8 mouse cellular contexts compared by ENCODE assay signal in genomic region chr10:128817033-128817432, GRCm38 (mm10). TPM values are rescaled to one million over a fixed set of nuclear protein-coding genes. Genes with fewer than 3 reads are reported as not detected.
DNase-seq lines count a peak whose midpoint lies in the region; ATAC-seq lines count a peak whose summit lies in the region.

TSS of gene Sarnp (plus strand) at chr10:128817333.

- no peaks in the 10 kb centered on the region for H3K9me3 ChIP-seq in forebrain, embryonic 13.5 days (replicated peaks)
- no peaks in the 10 kb centered on the region for H3K9me3 ChIP-seq in liver, embryonic 12.5 days (replicated peaks)

- H3K4me3 ChIP-seq in forebrain, embryonic 13.5 days, result no peak within 1 kb of the TSS
- no peak within 1 kb of the TSS for H3K4me3 ChIP-seq in liver, embryonic 12.5 days

- no peak for ATAC-seq in forebrain, embryonic 13.5 days
- ATAC-seq in hematopoietic stem cell, adult 5-6 weeks (replicated peaks in 1 of 2; ENCODE audit: insufficient read depth in 1 of 2, low FRiP score in 2 of 2, low TSS enrichment in 1 of 2, low read depth in 1 of 2, poor library complexity in 2 of 2, severe bottlenecking in 2 of 2), result no peak
- ATAC-seq in liver, embryonic 12.5 days, result no peak

- no peaks in the 10 kb centered on the region for H3K27me3 ChIP-seq in forebrain, embryonic 13.5 days
- H3K27me3 ChIP-seq in liver, embryonic 12.5 days (replicated peaks), result no peaks in the 10 kb centered on the region

- H3K9ac ChIP-seq in forebrain, embryonic 13.5 days, result no peak within 1 kb of the TSS
- no peak within 1 kb of the TSS for H3K9ac ChIP-seq in liver, embryonic 12.5 days

- H3K27ac ChIP-seq in forebrain, embryonic 13.5 days, result no peak within 1 kb of the TSS
- no peak within 1 kb of the TSS for H3K27ac ChIP-seq in liver, embryonic 12.5 days

- H3K36me3 ChIP-seq in forebrain, embryonic 13.5 days (ENCODE audit: poor library complexity, severe bottlenecking), result peaks cover 72% of the 10 kb centered on the region
- H3K36me3 ChIP-seq in liver, embryonic 12.5 days, result peaks cover 67% of the 10 kb centered on the region

- DNase-seq in thymus, postnatal 0 days (ENCODE audit: low spot score), result no peak
- DNase-seq in thymus, postnatal 36 days, result no peak
- DNase-seq in natural killer cell, adult 2 months (ENCODE audit: low spot score in 2 of 2), result no peak
- no peak for DNase-seq in right cerebral cortex, postnatal 10 days (ENCODE audit: low spot score in 2 of 2)
- DNase-seq in right cerebral cortex, adult 2 months (ENCODE audit: low spot score in 2 of 2), result no peak

- H3K4me2 ChIP-seq in forebrain, embryonic 13.5 days, result no peak within 1 kb of the TSS
- no peak within 1 kb of the TSS for H3K4me2 ChIP-seq in liver, embryonic 12.5 days

- H3K4me1 ChIP-seq in forebrain, embryonic 13.5 days, result peaks cover 9% of the 10 kb centered on the region
- peaks cover 14% of the 10 kb centered on the region for H3K4me1 ChIP-seq in liver, embryonic 12.5 days

- 92% methylated on average over 13 of the region's 13 CpGs for WGBS in forebrain, embryonic 13.5 days
- WGBS in liver, embryonic 12.5 days (ENCODE audit: insufficient replicate concordance), result 86% methylated on average over 13 of the region's 13 CpGs

RNA-seq across cellular contexts. Expression of gene Sarnp, which starts in this region (rescaled TPM):
- 186 and 199 TPM in 2 replicates for polyA plus RNA-seq in thymus, postnatal 0 days (2015; fragmentation: Nextera tagmentation; extraction: Ambion mirVana)
- 244 and 278 TPM in 2 replicates for polyA plus RNA-seq in forebrain, embryonic 13.5 days (2015; fragmentation: Nextera tagmentation; extraction: Ambion mirVana)
- total RNA-seq in hematopoietic stem cell, adult 5-6 weeks (2017), result 200 and 239 TPM in 2 replicates
- polyA plus RNA-seq in liver, embryonic 12.5 days (2016; fragmentation: Nextera tagmentation; extraction: Ambion mirVana), result 154 and 161 TPM in 2 replicates
